Mouse (Mus musculus): Measurements from ENCODE around the gene Pgs1.
A peak's percentile ranks its signal among the peaks of the same experiment; 100 is the strongest.

Gene Pgs1

GRCm38 (mm10) chr11:117959166-117959565 lies 26.9 kb upstream of the Pgs1 start:
- peaks cover 89% of the 10 kb centered on the region for H3K4me1 ChIP-seq (replicated peaks; ENCODE audit: low read depth, low read length)
- H3K4me3 ChIP-seq (replicated peaks; ENCODE audit: low read length), result 0 out of 2 replicates have a peak overlapping the region, but pooled peaks have one; percentile 11
- peaks cover 1% of the 10 kb centered on the region; the same call in 1 of the 2 replicates for H3K36me3 ChIP-seq (ENCODE audit: insufficient read depth, low read length)
- TF ChIP-seq CTCF (conservative IDR thresholded peaks at IDR 0.05; ENCODE audit: low read length) (no peak), POU5F1 (IDR thresholded peaks at IDR 0.05; ENCODE audit: borderline replicate concordance, low read length) (no peak), NANOG (IDR thresholded peaks at IDR 0.05; ENCODE audit: borderline replicate concordance, low read length) (no peak)
- H3K9me3 ChIP-seq (ENCODE audit: low read length), result no peaks in the 10 kb centered on the region
- peaks cover 7% of the 10 kb centered on the region for H3K27me3 ChIP-seq (ENCODE audit: insufficient read depth, low read length)

- TF ChIP-seq POU5F1 (IDR thresholded peaks at IDR 0.05; ENCODE audit: borderline replicate concordance, low read length), result no peak
- TF ChIP-seq NANOG (IDR thresholded peaks at IDR 0.05; ENCODE audit: borderline replicate concordance, low read length), result no peak
- no peak for TF ChIP-seq CTCF (conservative IDR thresholded peaks at IDR 0.05; ENCODE audit: low read length)
- H3K4me3 ChIP-seq (replicated peaks; ENCODE audit: low read length), result peak overlapping the region; percentile 11
- H3K36me3 ChIP-seq (ENCODE audit: insufficient read depth, low read length), result peaks cover 8% of the 10 kb centered on the region
- peaks cover 89% of the 10 kb centered on the region for H3K4me1 ChIP-seq (replicated peaks; ENCODE audit: low read depth, low read length)
- peaks cover 7% of the 10 kb centered on the region for H3K27me3 ChIP-seq (ENCODE audit: insufficient read depth, low read length)
- H3K9me3 ChIP-seq (ENCODE audit: low read length), result no peaks in the 10 kb centered on the region
Observed at GRCm38 (mm10) chr11:117959741-117960381, 26.2 kb upstream of the Pgs1 start.

DNA sequence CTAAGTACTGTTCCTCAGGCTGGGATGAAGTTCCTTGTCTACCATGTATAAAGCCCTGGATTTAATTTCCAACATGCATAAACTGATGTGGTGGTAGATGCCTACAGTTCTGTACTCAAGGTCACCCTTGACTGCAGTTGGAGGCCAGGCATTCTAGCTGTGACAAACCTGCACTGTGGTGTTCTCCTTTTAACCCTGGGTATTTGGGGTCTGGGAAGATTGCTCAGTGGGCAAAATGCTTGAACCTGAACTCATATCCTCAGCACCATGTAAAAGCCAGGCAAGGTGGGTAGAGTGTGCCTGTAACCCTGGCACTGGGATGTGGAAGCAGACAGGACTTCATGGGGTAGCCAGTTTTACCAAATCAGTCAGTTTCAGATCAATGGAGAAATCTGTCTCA lies 25.5 kb upstream of the Pgs1 start:
- H3K9me3 ChIP-seq (ENCODE audit: low read length), result no peaks in the 10 kb centered on the region
- peaks cover 89% of the 10 kb centered on the region for H3K4me1 ChIP-seq (replicated peaks; ENCODE audit: low read depth, low read length)
- no peak for TF ChIP-seq POU5F1 (IDR thresholded peaks at IDR 0.05; ENCODE audit: borderline replicate concordance, low read length)
- no peak for TF ChIP-seq CTCF (conservative IDR thresholded peaks at IDR 0.05; ENCODE audit: low read length)
- no peak for TF ChIP-seq NANOG (IDR thresholded peaks at IDR 0.05; ENCODE audit: borderline replicate concordance, low read length)

GRCm38 (mm10) chr11:117962228-117963067 lies 23.6 kb upstream of the Pgs1 start:
- no peak for TF ChIP-seq CTCF (conservative IDR thresholded peaks at IDR 0.05; ENCODE audit: low read length)
- no peak for TF ChIP-seq NANOG (IDR thresholded peaks at IDR 0.05; ENCODE audit: borderline replicate concordance, low read length)
- no peak for TF ChIP-seq POU5F1 (IDR thresholded peaks at IDR 0.05; ENCODE audit: borderline replicate concordance, low read length)
- peaks cover 34% of the 10 kb centered on the region for H3K36me3 ChIP-seq (ENCODE audit: insufficient read depth, low read length)
- no peaks in the 10 kb centered on the region for H3K9me3 ChIP-seq (ENCODE audit: low read length)
- peak overlapping the region; percentile 99 for H3K4me3 ChIP-seq (replicated peaks; ENCODE audit: low read length)
- H3K4me1 ChIP-seq (replicated peaks; ENCODE audit: low read depth, low read length), result peaks cover 93% of the 10 kb centered on the region
- H3K27me3 ChIP-seq (ENCODE audit: insufficient read depth, low read length), result peaks cover 7% of the 10 kb centered on the region

More for the DNA sequence above, 25.5 kb upstream of the Pgs1 start:
- peaks cover 7% of the 10 kb centered on the region for H3K27me3 ChIP-seq (ENCODE audit: insufficient read depth, low read length)
- peaks cover 15% of the 10 kb centered on the region for H3K36me3 ChIP-seq (ENCODE audit: insufficient read depth, low read length)
- no peak overlapping the region; the same call in 1 of the 2 replicates for H3K4me3 ChIP-seq (replicated peaks; ENCODE audit: low read length)

DNA sequence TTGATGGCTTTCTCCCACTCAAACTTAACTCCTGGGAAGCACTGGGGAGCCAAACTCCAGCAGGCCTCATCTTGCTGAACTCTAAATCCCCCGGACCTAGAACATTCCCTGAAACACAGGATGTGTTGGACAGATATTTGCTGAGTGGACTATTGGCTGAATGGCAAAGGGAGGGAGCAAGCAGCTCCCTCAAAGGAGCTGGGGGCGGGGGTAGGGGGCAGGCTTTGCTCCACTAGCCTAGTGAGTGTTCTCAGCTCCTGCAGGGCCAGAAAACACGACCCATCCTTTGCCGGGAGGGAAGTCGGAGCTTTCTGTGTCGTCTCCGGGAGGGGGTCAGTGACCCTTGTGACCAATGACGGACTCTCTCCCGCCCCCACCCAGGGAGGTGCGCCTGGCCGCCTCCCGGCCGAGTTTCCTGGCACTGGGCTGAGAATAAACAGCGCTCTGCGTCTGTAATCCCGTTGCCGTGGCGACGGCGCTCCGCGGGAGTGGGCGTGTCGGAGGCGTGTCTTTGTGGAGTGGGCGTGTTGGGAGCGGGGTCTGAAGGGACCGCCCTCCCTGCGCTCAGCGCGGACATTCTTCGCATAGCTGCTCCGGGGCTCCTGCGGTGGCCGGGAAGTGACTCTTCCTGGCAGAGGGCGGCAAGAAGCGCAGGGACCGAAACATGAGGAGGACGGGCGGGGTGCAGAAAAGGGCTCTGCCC lies 22.9 kb upstream of the Pgs1 start:
- peak overlapping the region; percentile 99 for H3K4me3 ChIP-seq (replicated peaks; ENCODE audit: low read length)
- H3K9me3 ChIP-seq (ENCODE audit: low read length), result no peaks in the 10 kb centered on the region
- H3K36me3 ChIP-seq (ENCODE audit: insufficient read depth, low read length), result peaks cover 42% of the 10 kb centered on the region
- peaks cover 91% of the 10 kb centered on the region for H3K4me1 ChIP-seq (replicated peaks; ENCODE audit: low read depth, low read length)
- H3K27me3 ChIP-seq (ENCODE audit: insufficient read depth, low read length), result peaks cover 5% of the 10 kb centered on the region
- TF ChIP-seq NANOG (IDR thresholded peaks at IDR 0.05; ENCODE audit: borderline replicate concordance, low read length) (no peak), CTCF (conservative IDR thresholded peaks at IDR 0.05; ENCODE audit: low read length) (no peak), POU5F1 (IDR thresholded peaks at IDR 0.05; ENCODE audit: borderline replicate concordance, low read length) (no peak)

GRCm38 (mm10) chr11:117963872-117964271 lies 22.2 kb upstream of the Pgs1 start:
- H3K27me3 ChIP-seq (ENCODE audit: insufficient read depth, low read length), result 0 out of 2 replicates have a peak, but pooled peaks cover 2% of the 10 kb centered on the region
- H3K4me1 ChIP-seq (replicated peaks; ENCODE audit: low read depth, low read length), result peaks cover 86% of the 10 kb centered on the region
- H3K36me3 ChIP-seq (ENCODE audit: insufficient read depth, low read length), result peaks cover 45% of the 10 kb centered on the region
- no peak for TF ChIP-seq NANOG (IDR thresholded peaks at IDR 0.05; ENCODE audit: borderline replicate concordance, low read length)
- no peak for TF ChIP-seq CTCF (conservative IDR thresholded peaks at IDR 0.05; ENCODE audit: low read length)
- TF ChIP-seq POU5F1 (IDR thresholded peaks at IDR 0.05; ENCODE audit: borderline replicate concordance, low read length), result no peak
- peak overlapping the region; percentile 99 for H3K4me3 ChIP-seq (replicated peaks; ENCODE audit: low read length)
- H3K9me3 ChIP-seq (ENCODE audit: low read length), result no peaks in the 10 kb centered on the region

DNA sequence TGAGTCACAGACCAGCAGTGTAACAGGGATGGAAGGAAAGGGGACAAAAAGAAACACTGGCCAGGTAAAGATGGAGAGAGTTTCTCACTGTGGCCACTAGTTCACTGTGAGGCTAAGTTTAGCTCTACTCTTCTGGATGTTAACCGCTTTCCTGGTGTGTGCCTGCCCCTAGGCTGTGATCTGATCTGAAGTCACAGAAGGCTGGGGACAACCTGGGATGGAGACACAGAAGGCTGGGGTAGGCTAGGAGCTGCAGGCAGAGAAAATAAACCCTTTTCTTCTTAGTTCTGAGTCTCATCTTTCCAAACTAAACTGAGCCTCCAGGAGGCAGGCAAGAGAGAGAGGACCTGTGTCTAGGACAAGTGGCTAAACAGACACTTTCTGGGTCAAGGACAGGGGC lies 21.8 kb upstream of the Pgs1 start:
- peak overlapping the region; percentile 99 for H3K4me3 ChIP-seq (replicated peaks; ENCODE audit: low read length)
- H3K36me3 ChIP-seq (ENCODE audit: insufficient read depth, low read length), result peaks cover 45% of the 10 kb centered on the region
- H3K27me3 ChIP-seq (ENCODE audit: insufficient read depth, low read length), result 0 out of 2 replicates have a peak, but pooled peaks cover 2% of the 10 kb centered on the region
- H3K9me3 ChIP-seq (ENCODE audit: low read length), result no peaks in the 10 kb centered on the region
- peaks cover 81% of the 10 kb centered on the region for H3K4me1 ChIP-seq (replicated peaks; ENCODE audit: low read depth, low read length)
- TF ChIP-seq CTCF (conservative IDR thresholded peaks at IDR 0.05; ENCODE audit: low read length) (no peak), POU5F1 (IDR thresholded peaks at IDR 0.05; ENCODE audit: borderline replicate concordance, low read length) (no peak), NANOG (IDR thresholded peaks at IDR 0.05; ENCODE audit: borderline replicate concordance, low read length) (no peak)

DNA sequence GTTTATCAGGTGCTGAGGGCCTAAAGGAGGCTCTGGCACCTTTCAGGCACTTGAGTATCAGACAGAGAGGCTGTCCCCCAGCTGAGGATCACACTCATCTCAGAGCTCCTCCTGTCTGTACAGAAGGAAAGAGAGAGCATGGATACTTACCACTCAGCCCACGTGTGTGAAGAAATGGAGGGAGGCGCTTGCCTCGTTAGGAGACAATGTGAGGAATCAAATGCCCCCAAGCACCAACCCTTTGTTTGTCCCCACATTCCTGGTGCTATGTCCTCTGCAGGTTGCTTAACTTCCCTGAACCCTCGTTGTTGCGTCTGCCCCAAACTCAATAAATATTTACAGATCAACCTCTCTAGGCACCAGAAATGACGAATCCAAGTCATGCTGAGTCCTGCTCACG lies 21.0 kb upstream of the Pgs1 start:
- Histone ChIP-seq H3K4me1 (replicated peaks; ENCODE audit: low read depth, low read length) (peaks cover 78% of the 10 kb centered on the region), H3K4me3 (replicated peaks; ENCODE audit: low read length) (peak overlapping the region; percentile 99), H3K36me3 (ENCODE audit: insufficient read depth, low read length) (peaks cover 45% of the 10 kb centered on the region), H3K9me3 (ENCODE audit: low read length) (no peaks in the 10 kb centered on the region), H3K27me3 (ENCODE audit: insufficient read depth, low read length) (no peaks in the 10 kb centered on the region)
- TF ChIP-seq POU5F1 (IDR thresholded peaks at IDR 0.05; ENCODE audit: borderline replicate concordance, low read length), result no peak
- no peak for TF ChIP-seq CTCF (conservative IDR thresholded peaks at IDR 0.05; ENCODE audit: low read length)
- no peak; the same call in 1 of the 2 replicates for TF ChIP-seq NANOG (IDR thresholded peaks at IDR 0.05; ENCODE audit: borderline replicate concordance, low read length)

Data from E14TG2a.4 (cell line).